ENCODE assay signal across 25 mouse cellular contexts in the genomic region with DNA sequence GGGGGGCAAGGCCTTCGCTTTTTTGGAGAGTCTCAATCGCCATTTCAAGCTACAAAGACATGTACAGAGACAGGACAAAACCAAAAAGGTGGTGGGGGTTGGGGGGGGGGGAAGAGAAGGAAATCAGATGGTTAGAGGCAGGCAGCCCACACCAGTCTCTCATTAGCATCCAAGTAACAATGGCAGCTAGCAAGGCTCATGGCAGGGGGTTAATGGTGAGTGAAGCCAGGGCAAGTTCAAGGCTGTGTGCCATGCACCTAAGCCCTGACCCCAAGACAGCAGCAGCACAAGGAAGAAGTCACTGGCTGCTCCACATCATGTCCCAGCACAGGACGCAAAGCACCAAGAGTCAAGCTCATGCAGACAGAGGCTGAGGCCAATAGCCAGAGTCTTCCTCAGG. TPM values are rescaled to one million over a fixed set of nuclear protein-coding genes. Genes with fewer than 3 reads are reported as not detected.
DNase-seq lines count a peak whose midpoint lies in the region; ATAC-seq lines count a peak whose summit lies in the region.
"Had no signal": no experiment of that assay in that cellular context is flagged by ENCODE, and none has a peak within 500 bp of the region (broad histone marks: within the 10 kb centered on the region; RNA-seq: fewer than 3 reads in every experiment).

No protein-coding gene starts in this region.

- intact Hi-C loops in left cerebral cortex, postnatal 14 days (cut with DNase I), result no loop called here

- H3K4me1 ChIP-seq in forebrain, embryonic 10.5 days, result peaks cover 8% of the 10 kb centered on the region
- H3K4me1 ChIP-seq in forebrain, embryonic 14.5 days (ENCODE audit: control insufficient read depth, insufficient read depth, low read length), result no peaks in the 10 kb centered on the region
- H3K4me1 ChIP-seq: embryonic facial prominence, embryonic 13.5 days; embryonic facial prominence, embryonic 15.5 days had no signal

- DNase-seq in forebrain, embryonic 10.5 days (ENCODE audit: extremely low spot score, low spot score), result no peak
- no peak for DNase-seq in forebrain, embryonic 14.5 days (ENCODE audit: low spot score)
- DNase-seq in ES-CJ7 (ENCODE audit: low read depth, low spot score) (peak; percentile 62), ZHBTc4 (ENCODE audit: low read depth, low spot score) (peak; percentile 62)
- no peak for DNase-seq in left cerebral cortex, postnatal 14 days (ENCODE audit: low spot score in 2 of 2)
- DNase-seq in kidney, adult 8-10 months, result no peak
- DNase-seq: adrenal gland, adult 2 months; adrenal gland, postnatal 10 days; adrenal gland, postnatal 25 days; B cell, adult 2 months; cerebellum, adult 11 months; cerebellum, adult 18-20 months; cerebellum, adult 8-10 months; cerebellum, adult 9-11 months; cerebellum, postnatal 14 days; cerebellum, postnatal 36 days; embryo, embryonic 11 days; forebrain, postnatal 0 days had no signal

- H3K36me3 ChIP-seq in forebrain, embryonic 10.5 days (replicated peaks), result peaks cover 30% of the 10 kb centered on the region
- 0 out of 2 replicates have a peak, but pooled peaks cover 7% of the 10 kb centered on the region for H3K36me3 ChIP-seq in forebrain, embryonic 14.5 days (ENCODE audit: control insufficient read depth, insufficient read depth, low read length)
- H3K36me3 ChIP-seq: forebrain, embryonic 15.5 days had no signal

- H3K9ac ChIP-seq in forebrain, embryonic 14.5 days (ENCODE audit: low read length), result no peak overlapping the region
- H3K9ac ChIP-seq: embryonic facial prominence, embryonic 13.5 days; embryonic facial prominence, embryonic 15.5 days; forebrain, embryonic 12.5 days; forebrain, embryonic 15.5 days; forebrain, postnatal 0 days had no signal

- no peaks in the 10 kb centered on the region for H3K27me3 ChIP-seq in forebrain, embryonic 10.5 days (ENCODE audit: poor library complexity, severe bottlenecking)
- no peaks in the 10 kb centered on the region for H3K27me3 ChIP-seq in forebrain, embryonic 14.5 days (replicated peaks; ENCODE audit: control insufficient read depth, insufficient read depth, low read length)
- H3K27me3 ChIP-seq: embryonic facial prominence, embryonic 13.5 days; embryonic facial prominence, embryonic 15.5 days; forebrain, embryonic 12.5 days; forebrain, embryonic 15.5 days had no signal

- no peak for ATAC-seq in forebrain, embryonic 14.5 days
- ATAC-seq: CD4-positive, CD25-positive, alpha-beta regulatory T cell, adult 4 months; forebrain, embryonic 15.5 days; forebrain, postnatal 0 days had no signal

- 72% methylated on average over 3 of the region's 3 CpGs for WGBS in forebrain, embryonic 10.5 days
- 56% methylated on average over 3 of the region's 3 CpGs for WGBS in forebrain, embryonic 14.5 days

- no peak overlapping the region for H3K4me2 ChIP-seq in forebrain, embryonic 14.5 days (ENCODE audit: low read length)
- H3K4me2 ChIP-seq: embryonic facial prominence, embryonic 13.5 days; embryonic facial prominence, embryonic 15.5 days; forebrain, embryonic 12.5 days; forebrain, embryonic 15.5 days had no signal

- no peak overlapping the region for H3K4me3 ChIP-seq in forebrain, embryonic 10.5 days
- no peak overlapping the region for H3K4me3 ChIP-seq in forebrain, embryonic 14.5 days (ENCODE audit: low read depth, low read length)
- H3K4me3 ChIP-seq: embryonic facial prominence, embryonic 13.5 days; embryonic facial prominence, embryonic 15.5 days; erythroblast, embryonic 14.5 days; forebrain, embryonic 12.5 days; forebrain, embryonic 15.5 days had no signal

- no peaks in the 10 kb centered on the region for H3K9me3 ChIP-seq in forebrain, embryonic 10.5 days
- H3K9me3 ChIP-seq in forebrain, embryonic 14.5 days (replicated peaks; ENCODE audit: control insufficient read depth, low read length), result no peaks in the 10 kb centered on the region
- H3K9me3 ChIP-seq: embryonic facial prominence, embryonic 13.5 days; embryonic facial prominence, embryonic 15.5 days; forebrain, embryonic 12.5 days; forebrain, embryonic 15.5 days had no signal

- H3K27ac ChIP-seq in forebrain, embryonic 10.5 days, result 0 out of 2 replicates have a peak overlapping the region, but pooled peaks have one; percentile 1
- no peak overlapping the region for H3K27ac ChIP-seq in forebrain, embryonic 14.5 days (ENCODE audit: low read depth, low read length)
- H3K27ac ChIP-seq: embryonic facial prominence, embryonic 13.5 days; embryonic facial prominence, embryonic 15.5 days; forebrain, embryonic 12.5 days; forebrain, embryonic 15.5 days had no signal

RNA-seq across cellular contexts. Expression of a gene that starts 29.2 kb away (rescaled TPM):
- polyA plus RNA-seq in forebrain, embryonic 10.5 days (2016; fragmentation: Nextera tagmentation; extraction: Ambion mirVana), result 1.8 and 1.9 TPM in 2 replicates
- 0.42 and 0.52 TPM in 2 replicates for polyA plus RNA-seq in forebrain, embryonic 14.5 days (2014; fragmentation: Nextera tagmentation; extraction: Ambion mirVana)
- total RNA-seq in left cerebral cortex, postnatal 14 days (2021), result under 1 TPM; 0.51 to 0.94 TPM
- total RNA-seq: common myeloid progenitor, adult 5-6 weeks had no signal

RNA-seq across cellular contexts. Expression of a gene that starts 31.5 kb away (rescaled TPM):
- polyA plus RNA-seq in forebrain, embryonic 10.5 days (2016; fragmentation: Nextera tagmentation; extraction: Ambion mirVana), result 7.8 and 9.6 TPM in 2 replicates
- 2.2 and 3.2 TPM in 2 replicates for polyA plus RNA-seq in forebrain, embryonic 14.5 days (2014; fragmentation: Nextera tagmentation; extraction: Ambion mirVana)
- total RNA-seq in left cerebral cortex, postnatal 14 days (2021), result 1 to 10 TPM; 2.1 to 2.4 TPM

RNA-seq across cellular contexts. Expression of a gene that starts 34.7 kb away (rescaled TPM):
- polyA plus RNA-seq in forebrain, embryonic 10.5 days (2016; fragmentation: Nextera tagmentation; extraction: Ambion mirVana), result 46.0 and 46.2 TPM in 2 replicates
- 48.2 and 57.3 TPM in 2 replicates for polyA plus RNA-seq in forebrain, embryonic 14.5 days (2014; fragmentation: Nextera tagmentation; extraction: Ambion mirVana)
- 10 to 100 TPM; 66.2 to 75.0 TPM for total RNA-seq in left cerebral cortex, postnatal 14 days (2021)

RNA-seq across cellular contexts. Expression of a gene that starts 41.9 kb away (rescaled TPM):
- 3.2 and 3.5 TPM in 2 replicates for polyA plus RNA-seq in forebrain, embryonic 10.5 days (2016; fragmentation: Nextera tagmentation; extraction: Ambion mirVana)
- polyA plus RNA-seq in forebrain, embryonic 14.5 days (2014; fragmentation: Nextera tagmentation; extraction: Ambion mirVana), result 0.94 and 1.7 TPM in 2 replicates
- 1 to 10 TPM; 2.6 to 4.5 TPM for total RNA-seq in left cerebral cortex, postnatal 14 days (2021)
- total RNA-seq: common myeloid progenitor, adult 5-6 weeks had no signal
- polyA plus RNA-seq: CD4-positive, CD25-positive, alpha-beta regulatory T cell, adult 4 months had no signal

Comparison
In these comparisons a context has a peak if more than half of its experiments do, and no peak if none do; other contexts are left out.
1. DNase-seq: peak in ES-CJ7 (single experiment) and ZHBTc4 (single experiment); none in forebrain, embryonic 10.5 days (single experiment), forebrain, embryonic 14.5 days (single experiment), left cerebral cortex, postnatal 14 days (0 of 2) and kidney, adult 8-10 months (0 of 2).